Mouse (Mus musculus) frontal cortex, adult (tissue): ENCODE measurements around the gene Snrnp70.

Source experiments
- ATAC-seq: cut with Nextera tagmentation; 2 replicates; pipeline ENCODE4 v1.9.2; 2017; ENCODE audit warnings: mild to moderate bottlenecking, moderate library complexity, mixed read lengths; ENCODE audit not compliant: low TSS enrichment

Gene Snrnp70

GRCm38 (mm10) chr7:45395578-45396336, at the start of gene Snrnp70:
Gene Snrnp70, minus strand, starts transcription at chr7:45395742.
- peak; percentile 98 for ATAC-seq

- ATAC-seq = no peak
Observed at GRCm38 (mm10) chr7:45443526-45444420, 48.2 kb upstream of the Snrnp70 start.

- ATAC-seq = no peak
Observed at GRCm38 (mm10) chr7:45437521-45438276, 42.2 kb upstream of the Snrnp70 start, which contains the start of gene Ruvbl2. Gene Ruvbl2, minus strand, starts transcription at chr7:45438096.

GRCm38 (mm10) chr7:45437046-45437445, 41.5 kb upstream of the Snrnp70 start:
- ATAC-seq = no peak

GRCm38 (mm10) chr7:45436444-45436843, 40.9 kb upstream of the Snrnp70 start:
- ATAC-seq = no peak

GRCm38 (mm10) chr7:45435038-45435437, 39.5 kb upstream of the Snrnp70 start:
- 0 out of 2 replicates have a peak, but pooled peaks have one; percentile 7 for ATAC-seq

- ATAC-seq = peak; percentile 90
Observed at GRCm38 (mm10) chr7:45434203-45435015, 38.9 kb upstream of the Snrnp70 start, which contains the start of gene Gys1. Gene Gys1, plus strand, starts transcription at chr7:45434844.

- ATAC-seq = no peak
Observed at GRCm38 (mm10) chr7:45433835-45434202, 38.3 kb upstream of the Snrnp70 start.

GRCm38 (mm10) chr7:45426556-45426955, 31.0 kb upstream of the Snrnp70 start:
- ATAC-seq = no peak

- ATAC-seq = no peak
Observed at GRCm38 (mm10) chr7:45421194-45421593, 25.7 kb upstream of the Snrnp70 start.

GRCm38 (mm10) chr7:45420615-45420919, 25.0 kb upstream of the Snrnp70 start, which contains the start of gene Lhb:
Gene Lhb, plus strand, starts transcription at chr7:45420820.
- ATAC-seq = no peak

- ATAC-seq = no peak
Observed at GRCm38 (mm10) chr7:45419859-45420614, 24.5 kb upstream of the Snrnp70 start.

- ATAC-seq = no peak
Observed at GRCm38 (mm10) chr7:45417962-45418492, 22.5 kb upstream of the Snrnp70 start.

GRCm38 (mm10) chr7:45415636-45416035, 20.1 kb upstream of the Snrnp70 start:
- peak; percentile 62; the same call in 1 of the 2 replicates for ATAC-seq

- ATAC-seq = no peak
Observed at GRCm38 (mm10) chr7:45414740-45415224, 19.2 kb upstream of the Snrnp70 start.

- ATAC-seq = no peak
Observed at GRCm38 (mm10) chr7:45413864-45414739, 18.6 kb upstream of the Snrnp70 start.

GRCm38 (mm10) chr7:45413113-45413863, 17.7 kb upstream of the Snrnp70 start, which contains the start of gene Ntf5:
Gene Ntf5, plus strand, starts transcription at chr7:45413695.
- no peak for ATAC-seq

GRCm38 (mm10) chr7:45412421-45412820, 16.9 kb upstream of the Snrnp70 start:
- no peak for ATAC-seq
